Mouse (Mus musculus): ENCODE results near the gene Src.
A peak's percentile ranks its signal among the peaks of the same experiment; 100 is the strongest.

Gene Src

GRCm38 (mm10) chr2:157447297-157448158 lies 29.3 kb downstream of the Src start:
- no peak for DNase-seq

- DNase-seq, result no peak
Observed at GRCm38 (mm10) chr2:157448356-157448755, 30.1 kb downstream of the Src start.

GRCm38 (mm10) chr2:157450905-157451304 lies 32.7 kb downstream of the Src start:
- no peak for DNase-seq

- peak; percentile 44 for DNase-seq
Observed at GRCm38 (mm10) chr2:157451372-157452040, 33.3 kb downstream of the Src start.

GRCm38 (mm10) chr2:157457100-157457806 lies 39.0 kb downstream of the Src start:
- peak; percentile 94 for DNase-seq

GRCm38 (mm10) chr2:157458472-157458871 lies 40.2 kb downstream of the Src start:
- peak; percentile 86 for DNase-seq

- no peak for DNase-seq
Observed at GRCm38 (mm10) chr2:157459736-157460135, 41.5 kb downstream of the Src start.

- DNase-seq, result no peak
Observed at GRCm38 (mm10) chr2:157462776-157463710, 44.8 kb downstream of the Src start.

- DNase-seq, result no peak
Observed at GRCm38 (mm10) chr2:157463887-157464745, 45.9 kb downstream of the Src start.

GRCm38 (mm10) chr2:157464746-157465126 lies 46.5 kb downstream of the Src start:
- DNase-seq, result no peak

- DNase-seq, result no peak
Observed at GRCm38 (mm10) chr2:157466836-157467235, 48.6 kb downstream of the Src start.

GRCm38 (mm10) chr2:157468130-157468796 lies 50.0 kb downstream of the Src start:
- peak; percentile 50 for DNase-seq

- peak; percentile 56 for DNase-seq
Observed at GRCm38 (mm10) chr2:157471292-157471691, 53.0 kb downstream of the Src start.

GRCm38 (mm10) chr2:157471737-157472136 lies 53.5 kb downstream of the Src start:
- DNase-seq, result no peak

- no peak for DNase-seq
Observed at GRCm38 (mm10) chr2:157472469-157472868, 54.2 kb downstream of the Src start.

GRCm38 (mm10) chr2:157474269-157474729 lies 56.1 kb downstream of the Src start:
- DNase-seq, result no peak

- no peak for DNase-seq
Observed at GRCm38 (mm10) chr2:157475437-157476379, 57.5 kb downstream of the Src start.

GRCm38 (mm10) chr2:157478651-157479050 lies 60.4 kb downstream of the Src start:
- no peak for DNase-seq

- DNase-seq, result peak; percentile 57
Observed at GRCm38 (mm10) chr2:157479858-157480568, 61.8 kb downstream of the Src start.

Measured in lung, postnatal 14 days (tissue).